ENCODE assay signal across 24 mouse cellular contexts in the genomic region with DNA sequence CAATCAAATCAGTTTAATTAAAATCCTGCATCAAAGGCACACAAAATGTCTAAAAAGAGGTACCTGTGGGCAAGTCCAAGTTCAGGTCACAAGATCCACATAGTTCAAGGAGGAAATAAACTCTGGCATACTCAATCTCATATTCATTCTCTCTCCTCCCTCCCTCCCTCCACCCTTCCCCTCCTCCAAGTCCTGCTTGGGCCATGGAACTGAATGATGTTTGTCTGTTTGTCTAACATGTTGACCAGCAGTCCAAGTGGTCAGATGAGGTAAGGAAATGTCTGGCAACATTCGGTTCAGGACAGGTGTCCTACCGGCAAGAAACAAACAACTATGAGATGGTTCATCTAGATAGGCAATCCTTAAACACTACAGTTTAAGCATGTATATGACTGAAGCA. TPM values are rescaled to one million over a fixed set of nuclear protein-coding genes. Genes with fewer than 3 reads are reported as not detected.
DNase-seq lines count a peak whose midpoint lies in the region; ATAC-seq and TF ChIP-seq lines count a peak whose summit lies in the region.
"Had no signal": no experiment of that assay in that cellular context is flagged by ENCODE, and none has a peak within 500 bp of the region (broad histone marks: within the 10 kb centered on the region; RNA-seq: fewer than 3 reads in every experiment).

No protein-coding gene starts in this region.

- H3K4me3 ChIP-seq in heart, embryonic 11.5 days (ENCODE audit: low read depth, low read length): no peak overlapping the region
- H3K4me3 ChIP-seq in liver, adult 2 months (ENCODE audit: insufficient read depth, low read depth, low read length): no peak overlapping the region
- H3K4me3 ChIP-seq in liver, embryonic 11.5 days (ENCODE audit: low read depth, low read length): no peak overlapping the region
- H3K4me3 ChIP-seq in liver, postnatal 0 days (ENCODE audit: low read depth, low read length): no peak overlapping the region

- H3K79me2 ChIP-seq in liver, adult 2 months (ENCODE audit: control insufficient read depth, insufficient read depth, low read length): no peaks in the 10 kb centered on the region

- WGBS in heart, embryonic 11.5 days (ENCODE audit: insufficient replicate concordance): 85% methylated on average over 2 of the region's 2 CpGs
- 23% methylated on average over 2 of the region's 2 CpGs for WGBS in liver, adult 2 months
- 81% methylated on average over 2 of the region's 2 CpGs for WGBS in liver, embryonic 11.5 days
- 57% methylated on average over 2 of the region's 2 CpGs for WGBS in liver, postnatal 0 days (ENCODE audit: insufficient replicate concordance)

- H3K9me3 ChIP-seq in heart, embryonic 11.5 days (replicated peaks; ENCODE audit: control insufficient read depth, low read length): no peaks in the 10 kb centered on the region
- H3K9me3 ChIP-seq in liver, embryonic 11.5 days (ENCODE audit: control insufficient read depth, low read length): no peaks in the 10 kb centered on the region
- no peaks in the 10 kb centered on the region for H3K9me3 ChIP-seq in liver, postnatal 0 days (ENCODE audit: low read length)
- H3K9me3 ChIP-seq: G1E had no signal

- TF ChIP-seq POLR2A in liver, adult 2 months (IDR thresholded peaks at IDR 0.05; ENCODE audit: extremely low read depth, insufficient read depth, low read length): no peak

- H3K4me1 ChIP-seq in heart, embryonic 11.5 days (ENCODE audit: control insufficient read depth, insufficient read depth, low read length): no peaks in the 10 kb centered on the region
- H3K4me1 ChIP-seq in liver, adult 2 months (ENCODE audit: control insufficient read depth, insufficient read depth, low read length): peaks cover 9% of the 10 kb centered on the region
- no peaks in the 10 kb centered on the region for H3K4me1 ChIP-seq in liver, embryonic 11.5 days (replicated peaks; ENCODE audit: control insufficient read depth, insufficient read depth, low read length)
- H3K4me1 ChIP-seq in liver, postnatal 0 days (ENCODE audit: insufficient read depth): peaks cover 3% of the 10 kb centered on the region; the same call in 1 of the 2 replicates

- H3K27ac ChIP-seq in heart, embryonic 11.5 days (ENCODE audit: low read depth, low read length): no peak overlapping the region
- no peak overlapping the region for H3K27ac ChIP-seq in liver, adult 2 months (replicated peaks; ENCODE audit: insufficient read depth, low read depth, low read length)
- H3K27ac ChIP-seq in liver, embryonic 11.5 days (ENCODE audit: low read depth, low read length): no peak overlapping the region
- H3K27ac ChIP-seq in liver, postnatal 0 days (ENCODE audit: low read depth): no peak overlapping the region

- TF ChIP-seq EP300 in liver, postnatal 0 days (IDR thresholded peaks at IDR 0.05; ENCODE audit: low read depth): no peak

- no peaks in the 10 kb centered on the region for H3K27me3 ChIP-seq in heart, embryonic 11.5 days (ENCODE audit: control insufficient read depth, insufficient read depth, low read length)
- no peaks in the 10 kb centered on the region for H3K27me3 ChIP-seq in liver, adult 2 months (ENCODE audit: control insufficient read depth, insufficient read depth, low read length)
- no peaks in the 10 kb centered on the region for H3K27me3 ChIP-seq in liver, embryonic 11.5 days (replicated peaks; ENCODE audit: control insufficient read depth, insufficient read depth, low read length)
- no peaks in the 10 kb centered on the region for H3K27me3 ChIP-seq in liver, postnatal 0 days (ENCODE audit: insufficient read depth, low read length)
- H3K27me3 ChIP-seq: CH12.LX, Patski had no signal

- H3K9ac ChIP-seq in heart, embryonic 11.5 days (ENCODE audit: low read depth, low read length): no peak overlapping the region
- no peak overlapping the region for H3K9ac ChIP-seq in liver, adult 2 months (ENCODE audit: low read depth, low read length)
- no peak overlapping the region for H3K9ac ChIP-seq in liver, embryonic 11.5 days (ENCODE audit: low read depth, low read length)
- H3K9ac ChIP-seq in liver, postnatal 0 days (replicated peaks): no peak overlapping the region

- peak; percentile 74 for DNase-seq in heart, adult 11 months
- DNase-seq in liver, adult 2 months (ENCODE audit: extremely low read depth, low read depth, low spot score): peak; percentile 80
- DNase-seq in liver, embryonic 11.5 days (ENCODE audit: low spot score): no peak
- DNase-seq in liver, postnatal 0 days: no peak
- no peak for DNase-seq in liver
- DNase-seq: adrenal gland, adult 2 months; adrenal gland, adult 8-10 months; adrenal gland, postnatal 10 days; adrenal gland, postnatal 14 days; adrenal gland, postnatal 25 days; adrenal gland, postnatal 36 days; B cell, adult 2 months; cerebellum, adult 11 months; cerebellum, adult 11-12 months; cerebellum, adult 18-20 months had no signal

- H3K4me2 ChIP-seq in heart, embryonic 11.5 days: no peak overlapping the region
- no peak overlapping the region for H3K4me2 ChIP-seq in liver, embryonic 11.5 days
- H3K4me2 ChIP-seq in liver, postnatal 0 days (ENCODE audit: low read depth, low read length): no peak overlapping the region

- no peak for ATAC-seq in heart, embryonic 11.5 days (replicated peaks; ENCODE audit: insufficient number of reproducible peaks, low FRiP score, low TSS enrichment)
- ATAC-seq in liver, embryonic 11.5 days (replicated peaks; ENCODE audit: low FRiP score): no peak
- ATAC-seq in liver, postnatal 0 days: peak; percentile 60
- ATAC-seq: activated CD4-positive, CD25-positive, alpha-beta regulatory T cell, adult 4 months; CD4-positive, CD25-positive, alpha-beta regulatory T cell, adult 4 months; Patski had no signal

- peaks cover 13% of the 10 kb centered on the region for H3K36me3 ChIP-seq in heart, embryonic 11.5 days (ENCODE audit: control insufficient read depth, insufficient read depth, low read length)
- H3K36me3 ChIP-seq in liver, adult 2 months (ENCODE audit: control insufficient read depth, insufficient read depth, low read length): peaks cover 38% of the 10 kb centered on the region
- H3K36me3 ChIP-seq in liver, embryonic 11.5 days (ENCODE audit: control insufficient read depth, insufficient read depth, low read length): peaks cover 17% of the 10 kb centered on the region
- peaks cover 53% of the 10 kb centered on the region for H3K36me3 ChIP-seq in liver, postnatal 0 days (replicated peaks; ENCODE audit: insufficient read depth, low read length)

- no peak for TF ChIP-seq CTCF in liver, adult 2 months (IDR thresholded peaks at IDR 0.05; ENCODE audit: low read depth, low read length)
- no peak for TF ChIP-seq CTCF in liver, postnatal 0 days (IDR thresholded peaks at IDR 0.05; ENCODE audit: low read depth)

RNA-seq across cellular contexts. Expression of gene Dido1, which starts 33.1 kb away (rescaled TPM):
- 20.8 and 21.3 TPM in 2 replicates for polyA plus RNA-seq in heart, embryonic 11.5 days (2014; fragmentation: Nextera tagmentation; extraction: Ambion mirVana)
- 26.0 and 27.1 TPM in 2 replicates for total RNA-seq in liver, adult 2 months (2014; rRNA removed)
- polyA plus RNA-seq in liver, adult 2 months (2012; rRNA removed): 7.3 and 10.0 TPM in 2 replicates
- 28.7 and 29.8 TPM in 2 replicates for polyA plus RNA-seq in liver, embryonic 11.5 days (2014; fragmentation: Nextera tagmentation; extraction: Ambion mirVana)
- 6.5 and 8.7 TPM in 2 replicates for polyA plus RNA-seq in liver, postnatal 0 days (2015; fragmentation: Nextera tagmentation; extraction: Ambion mirVana)

RNA-seq across cellular contexts. Expression of gene Gid8, which starts 33.2 kb away (rescaled TPM):
- 52.9 and 54.2 TPM in 2 replicates for polyA plus RNA-seq in heart, embryonic 11.5 days (2014; fragmentation: Nextera tagmentation; extraction: Ambion mirVana)
- total RNA-seq in liver, adult 2 months (2014; rRNA removed): 52.4 and 54.7 TPM in 2 replicates
- 23.6 and 24.3 TPM in 2 replicates for polyA plus RNA-seq in liver, adult 2 months (2012; rRNA removed)
- 95.7 and 102 TPM in 2 replicates for polyA plus RNA-seq in liver, embryonic 11.5 days (2014; fragmentation: Nextera tagmentation; extraction: Ambion mirVana)
- 68.2 and 71.3 TPM in 2 replicates for polyA plus RNA-seq in liver, postnatal 0 days (2015; fragmentation: Nextera tagmentation; extraction: Ambion mirVana)

RNA-seq across cellular contexts. Expression of gene Tcfl5, which starts 34.2 kb away (rescaled TPM):
- polyA plus RNA-seq in heart, embryonic 11.5 days (2014; fragmentation: Nextera tagmentation; extraction: Ambion mirVana): 0.07 and 0.32 TPM in 2 replicates
- total RNA-seq in liver, adult 2 months (2014; rRNA removed): not detected in 2 replicates
- polyA plus RNA-seq in liver, adult 2 months (2012; rRNA removed): not detected in 2 replicates
- 0.15 and 0.29 TPM in 2 replicates for polyA plus RNA-seq in liver, embryonic 11.5 days (2014; fragmentation: Nextera tagmentation; extraction: Ambion mirVana)
- polyA plus RNA-seq in liver, postnatal 0 days (2015; fragmentation: Nextera tagmentation; extraction: Ambion mirVana): not detected in 2 replicates
- total RNA-seq: adrenal gland, adult 18-20 months; adrenal gland, adult 2 months; adrenal gland, adult 8-10 months; adrenal gland, postnatal 14 days; adrenal gland, postnatal 25 days; adrenal gland, postnatal 36 days; CH12.LX; MEL had no signal
- polyA plus RNA-seq: activated CD4-positive, CD25-positive, alpha-beta regulatory T cell, adult 4 months; adrenal gland, adult 2 months; C2C12; G1E; Patski had no signal

RNA-seq across cellular contexts. Expression of gene Slc17a9, which starts 48.4 kb away (rescaled TPM):
- polyA plus RNA-seq in heart, embryonic 11.5 days (2014; fragmentation: Nextera tagmentation; extraction: Ambion mirVana): 0.41 and 0.96 TPM in 2 replicates
- 3.5 and 4.5 TPM in 2 replicates for total RNA-seq in liver, adult 2 months (2014; rRNA removed)
- polyA plus RNA-seq in liver, adult 2 months (2012; rRNA removed): 9.1 and 10.9 TPM in 2 replicates
- polyA plus RNA-seq in liver, embryonic 11.5 days (2014; fragmentation: Nextera tagmentation; extraction: Ambion mirVana): 4.3 and 4.7 TPM in 2 replicates
- 5.2 and 6.0 TPM in 2 replicates for polyA plus RNA-seq in liver, postnatal 0 days (2015; fragmentation: Nextera tagmentation; extraction: Ambion mirVana)

Comparison
In these comparisons a context has a peak if more than half of its experiments do, and no peak if none do; other contexts are left out.
1. DNase-seq: peak in heart, adult 11 months (single experiment) and liver, adult 2 months (single experiment); none in liver, embryonic 11.5 days (single experiment), liver, postnatal 0 days (single experiment) and liver (single experiment).